Mouse (Mus musculus) neural tube, embryonic 15.5 days (tissue): ENCODE results near the gene Lca5l. TPM values are rescaled to one million over a fixed set of nuclear protein-coding genes. Genes with fewer than 3 reads are reported as not detected.

Source experiments
- ATAC-seq: fragments of 200-750 bp; cut with Nextera tagmentation; 2 replicates; pipeline ENCODE4 v1.8.0; 2017; ENCODE audit warnings: mild to moderate bottlenecking, moderate TSS enrichment, moderate library complexity; ENCODE audit not compliant: low FRiP score
- H3K27ac ChIP-seq: fragments of 300-500 bp; sonication (generic); replicated peaks from 2 replicates; pipeline ENCODE4 v1.5.1; 2015; ENCODE audit warnings: mild to moderate bottlenecking, inconsistent platforms
- H3K27me3 ChIP-seq: fragments of 300-500 bp; sonication (generic); replicated peaks from 2 replicates; pipeline ENCODE4 v1.6.1; 2015; ENCODE audit warnings: inconsistent platforms
- H3K36me3 ChIP-seq: fragments of 300-500 bp; sonication (generic); 2 replicates; pipeline ENCODE4 v1.6.1; 2015; ENCODE audit warnings: inconsistent platforms
- H3K4me1 ChIP-seq: fragments of 300-500 bp; sonication (generic); 2 replicates; pipeline ENCODE4 v1.6.1; 2015; ENCODE audit warnings: inconsistent platforms
- H3K4me2 ChIP-seq: fragments of 300-500 bp; sonication (generic); 2 replicates; pipeline ENCODE4 v1.6.1; 2015; ENCODE audit warnings: inconsistent platforms, mild to moderate bottlenecking, moderate library complexity
- H3K4me3 ChIP-seq: fragments of 300-500 bp; sonication (generic); replicated peaks from 2 replicates; pipeline ENCODE4 v1.5.1; 2015; ENCODE audit warnings: mild to moderate bottlenecking, inconsistent platforms
- H3K9ac ChIP-seq: fragments of 300-500 bp; sonication (generic); replicated peaks from 2 replicates; pipeline ENCODE4 v1.6.1; 2015; ENCODE audit warnings: mild to moderate bottlenecking, inconsistent platforms
- H3K9me3 ChIP-seq: fragments of 300-500 bp; sonication (generic); replicated peaks from 2 replicates; pipeline ENCODE4 v1.6.1; 2016; ENCODE audit warnings: inconsistent platforms
- WGBS: fragments of 180-500 bp; shearing (Covaris S2); methylation state at CpG from one replicate; pipeline ENCODE4 v1.1.7; 2015; ENCODE audit warnings: mixed read lengths; 5-methylcytosine and 5-hydroxymethylcytosine counted together
- polyA plus RNA-seq: library from polyadenylated mRNA; unstranded; fragments of >200 nt; fragmentation: Nextera tagmentation; extraction: Ambion mirVana; gene quantifications from 2 replicates; pipeline ENCODE4 v1.2.1, GENCODE M21; 2015

Lca5l gene
- polyA plus RNA-seq, 1 experiment from 2014 or later: 1.9 TPM

GRCm38 (mm10) chr16:96109673-96110072 is 82.4 kb downstream of the Lca5l start:
- WGBS: 66% methylated on average over 4 of the region's 4 CpGs
- no peaks in the 10 kb centered on the region for H3K36me3 ChIP-seq
- no peaks in the 10 kb centered on the region for H3K4me1 ChIP-seq
- H3K27ac ChIP-seq: no peak overlapping the region
- no peak for ATAC-seq
- H3K4me3 ChIP-seq: no peak overlapping the region
- no peaks in the 10 kb centered on the region for H3K9me3 ChIP-seq
- H3K9ac ChIP-seq: no peak overlapping the region
- H3K27me3 ChIP-seq: no peaks in the 10 kb centered on the region
- H3K4me2 ChIP-seq: no peak overlapping the region

Other genes with a start within 250 kb of the Lca5l start
- 72.0 and 74.6 TPM in 2 replicates for gene Psmg1, start 201.3 kb downstream of the Lca5l start, polyA plus RNA-seq
- 199 and 230 TPM in 2 replicates for gene Brwd1, start 109.7 kb downstream of the Lca5l start, polyA plus RNA-seq
- gene Hmgn1, start 64.5 kb downstream of the Lca5l start, polyA plus RNA-seq: 273 and 319 TPM in 2 replicates
- 169 and 199 TPM in 2 replicates for gene Wrb, start 46.9 kb downstream of the Lca5l start, polyA plus RNA-seq
- 6.1 and 6.7 TPM in 2 replicates for gene Sh3bgr, start 8.2 kb upstream of the Lca5l start, polyA plus RNA-seq
- 6.2 and 6.6 TPM in 2 replicates for gene B3galt5, start 43.5 kb upstream of the Lca5l start, polyA plus RNA-seq